Mouse (Mus musculus) cortical plate, adult 2 months (tissue): ENCODE measurements at regions not wholly inside any gene's neighbourhood (a gene's known extent, or its start where the extent isn't known, plus 50 kb on each side); places are given as distances from the start of the nearest gene placed in this dataset.

ENCODE experiments used
- CTCF ChIP-seq: fragments of 200-500 bp; IDR thresholded peaks from 2 replicates; pipeline ENCODE4 v1.5.1; 2011; ENCODE audit warnings: mild to moderate bottlenecking, control low read depth, low read length; ENCODE audit not compliant: insufficient read depth; ENCODE audit errors: extremely low read depth
- POLR2A ChIP-seq: fragments of 200-500 bp; IDR thresholded peaks from 2 replicates; pipeline ENCODE4 v1.6.1; 2011; ENCODE audit warnings: mild to moderate bottlenecking, low read length, control low read depth; ENCODE audit not compliant: insufficient read depth; ENCODE audit errors: extremely low read depth

DNA sequence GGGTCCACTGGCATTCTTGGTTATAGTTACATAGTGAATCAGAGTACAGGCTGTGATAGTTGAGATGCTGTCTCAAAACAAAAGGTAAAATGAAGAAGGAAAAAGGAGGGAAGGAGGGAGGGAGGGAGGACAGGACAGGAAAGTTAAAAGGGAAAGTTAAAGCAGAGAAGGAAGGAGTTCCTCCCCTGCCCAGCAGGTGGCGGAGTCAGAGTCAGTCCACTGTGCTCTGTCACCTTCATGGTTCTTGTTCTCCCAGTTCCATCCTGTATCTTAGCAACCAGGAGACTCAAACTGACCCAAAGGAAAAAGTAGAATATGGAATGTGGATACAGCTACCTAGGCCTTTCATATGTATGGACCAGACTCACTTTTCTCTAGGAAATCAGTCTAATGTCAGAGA lies 288.3 kb downstream of the Pdcd6ip start:
- TF ChIP-seq CTCF, result peak; percentile 14; the same call in 1 of the 2 replicates
- no peak for TF ChIP-seq POLR2A
